Mouse (Mus musculus) cerebral cortex, adult 2 months (tissue): ENCODE measurements around the gene Iqcb1.

ENCODE experiments used
- WGBS: fragments of 180-500 bp; shearing (Covaris S2); methylation state at CpG from one replicate; pipeline ENCODE4 v1.1.7; 2018; 5-methylcytosine and 5-hydroxymethylcytosine counted together

Iqcb1 gene

DNA sequence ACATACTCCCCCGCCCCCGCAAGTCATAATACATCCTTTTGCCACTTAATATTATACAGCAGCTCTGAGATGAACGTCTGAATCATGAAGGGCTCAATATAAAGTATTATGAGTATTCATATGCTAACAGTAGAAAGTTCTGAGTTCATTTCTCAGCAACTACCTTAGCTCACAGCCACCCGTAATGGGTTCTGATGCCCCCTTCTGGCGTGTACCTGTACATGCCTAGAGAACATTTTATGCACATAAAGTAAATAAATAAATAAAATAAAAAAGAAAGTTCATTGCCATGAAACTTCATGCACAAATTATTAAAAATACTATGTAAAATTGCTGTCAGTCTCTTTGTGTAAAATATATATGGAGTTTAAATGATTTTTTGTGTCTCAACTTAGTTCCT is 49.1 kb downstream of the Iqcb1 start:
- WGBS = 77% methylated on average over 5 of the region's 5 CpGs

DNA sequence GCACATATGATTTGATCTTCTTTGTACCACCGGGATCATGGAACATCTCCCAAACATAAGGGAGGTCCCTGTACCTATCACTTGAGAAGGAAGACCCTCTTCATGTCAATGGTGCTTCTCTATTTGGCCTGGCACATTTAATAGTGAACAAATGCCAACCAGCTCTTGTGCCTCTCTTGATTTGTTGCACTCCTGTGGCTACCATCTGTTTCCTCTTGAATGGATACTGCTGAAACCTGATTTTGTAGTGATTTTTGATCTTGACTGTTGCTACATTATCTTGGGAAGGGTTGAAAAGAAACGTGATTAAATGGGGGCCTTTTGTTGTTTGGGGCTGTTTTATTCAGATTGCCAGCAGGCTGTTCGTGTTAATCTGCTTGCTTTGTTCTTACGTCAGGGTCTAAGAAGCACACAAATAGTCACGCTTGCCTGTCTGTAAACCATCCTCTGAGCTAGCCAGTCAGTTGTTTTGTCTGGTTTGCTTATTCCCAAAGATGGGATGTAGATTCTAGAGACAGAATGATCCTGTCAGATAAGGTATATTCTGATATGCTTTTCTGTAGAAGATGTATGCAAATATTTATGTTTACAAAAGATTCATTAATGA is 54.7 kb downstream of the Iqcb1 start:
- WGBS = 49% methylated on average over 5 of the region's 5 CpGs

DNA sequence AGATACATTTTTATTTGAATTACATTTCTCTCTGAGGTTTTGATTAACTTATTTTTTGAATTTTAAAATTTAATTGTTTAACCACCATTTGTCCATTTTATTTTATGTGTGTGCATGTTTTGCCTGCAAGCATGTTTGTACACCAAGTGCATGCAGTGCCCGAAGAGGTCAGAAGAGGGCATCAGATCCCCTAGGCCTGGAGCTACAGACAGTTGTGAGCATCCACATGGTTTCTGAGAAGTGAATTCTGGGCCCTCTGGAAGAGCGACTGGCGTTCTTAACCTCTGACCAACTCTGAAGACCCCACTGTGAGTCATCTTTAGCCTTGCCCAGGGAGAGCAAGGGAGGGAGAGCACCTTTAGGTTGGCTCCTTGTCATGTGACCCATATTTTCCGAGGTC is 56.7 kb downstream of the Iqcb1 start:
- 91% methylated on average over 4 of the region's 4 CpGs for WGBS

DNA sequence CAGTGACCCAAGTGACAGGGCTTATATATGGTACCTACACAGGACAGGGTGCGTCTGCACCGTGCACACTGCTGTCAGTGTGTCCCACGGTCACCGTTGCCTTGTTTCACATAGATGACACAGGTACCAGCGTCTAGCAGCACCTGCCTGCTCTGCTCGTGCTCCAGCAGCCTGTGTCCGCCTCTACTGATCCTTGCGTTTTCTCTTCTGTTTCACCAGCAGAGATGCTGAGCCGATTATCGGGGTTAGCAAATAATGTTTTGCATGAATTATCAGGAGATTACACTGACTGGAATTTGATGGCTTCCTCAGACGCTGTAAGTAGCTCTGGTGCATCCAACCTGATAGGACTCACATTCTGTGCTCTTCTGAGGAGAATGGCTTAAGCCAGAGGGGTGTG is 57.7 kb downstream of the Iqcb1 start:
- 97% methylated on average over 11 of the region's 11 CpGs for WGBS

DNA sequence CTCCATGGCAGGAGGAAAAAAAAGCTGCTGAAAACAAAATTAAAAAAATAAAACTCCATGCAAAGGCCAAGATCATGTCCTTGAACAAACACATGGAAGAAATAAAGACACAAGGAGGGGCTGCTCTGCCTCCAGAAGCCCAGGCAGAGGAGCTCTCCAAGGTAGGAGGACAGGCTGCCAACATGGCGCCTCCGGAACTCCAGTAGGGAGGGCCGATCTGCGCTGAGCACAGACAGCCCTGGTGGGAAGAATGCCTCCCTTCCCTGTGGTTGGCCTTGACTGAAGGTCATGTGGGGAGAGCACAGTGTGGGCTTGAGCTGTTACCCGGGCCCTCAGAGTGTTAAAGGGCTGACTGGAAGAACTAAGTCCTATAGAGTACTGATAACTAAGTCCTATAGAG is 59.4 kb downstream of the Iqcb1 start:
- 71% methylated on average over 5 of the region's 5 CpGs for WGBS

DNA sequence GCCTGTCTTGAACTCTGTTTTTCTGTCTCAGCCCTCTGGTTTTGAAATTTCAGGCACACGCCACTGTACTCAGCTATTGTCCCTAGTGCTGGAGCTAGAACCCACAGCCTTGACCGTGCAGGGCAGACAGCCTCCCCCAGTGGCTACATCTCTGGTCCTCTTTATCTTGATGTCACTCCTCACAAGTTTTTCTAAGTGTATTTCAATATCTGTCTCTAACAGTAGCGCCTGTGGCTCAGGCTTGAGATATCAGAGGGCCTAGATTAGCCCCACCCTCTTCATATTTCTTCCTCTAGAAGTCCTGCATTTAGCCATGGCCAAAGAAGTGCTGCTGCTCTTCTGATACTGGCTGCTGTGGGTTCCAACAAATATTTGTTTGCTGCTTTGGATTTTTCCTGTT is 62.4 kb downstream of the Iqcb1 start:
- 92% methylated on average over 3 of the region's 3 CpGs for WGBS

DNA sequence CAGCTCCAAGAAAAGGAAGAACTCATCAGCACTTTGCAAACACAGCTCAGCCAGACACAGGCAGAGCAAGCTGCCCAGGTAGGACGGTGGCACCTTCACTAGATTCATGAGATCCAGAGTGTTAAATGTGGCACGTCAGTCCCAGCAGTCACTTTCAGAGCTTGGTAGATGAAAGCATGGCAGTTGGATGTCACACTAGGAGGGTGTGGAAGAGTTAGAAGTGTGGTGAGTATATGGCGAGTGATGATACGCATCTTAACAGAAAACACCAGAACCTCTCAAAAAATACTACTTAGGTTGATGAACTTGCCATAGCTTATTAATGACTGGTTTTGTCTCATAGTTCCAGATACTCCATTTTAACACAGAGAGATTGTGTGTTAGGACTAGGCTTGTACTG is 63.2 kb downstream of the Iqcb1 start:
- 98% methylated on average over 4 of the region's 4 CpGs for WGBS

DNA sequence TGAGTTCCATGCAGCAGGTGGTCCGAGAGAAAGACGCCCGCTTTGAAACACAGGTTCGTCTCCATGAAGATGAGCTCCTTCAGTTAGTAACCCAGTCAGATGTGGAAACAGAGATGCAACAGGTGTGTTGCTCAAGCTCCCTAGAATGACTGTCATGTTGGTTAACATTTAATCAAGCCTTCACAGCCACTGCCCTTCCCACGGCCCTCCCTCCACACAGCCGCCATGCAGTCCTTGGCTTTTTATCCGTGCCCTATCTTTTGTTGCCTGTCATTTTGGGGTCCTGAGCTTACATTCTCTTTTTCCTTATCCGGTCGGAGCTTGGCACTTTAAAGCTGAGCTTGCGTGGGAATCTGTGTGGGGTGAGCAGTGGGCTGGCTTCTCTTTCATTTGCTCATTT is 65.1 kb downstream of the Iqcb1 start:
- 92% methylated on average over 10 of the region's 10 CpGs for WGBS

DNA sequence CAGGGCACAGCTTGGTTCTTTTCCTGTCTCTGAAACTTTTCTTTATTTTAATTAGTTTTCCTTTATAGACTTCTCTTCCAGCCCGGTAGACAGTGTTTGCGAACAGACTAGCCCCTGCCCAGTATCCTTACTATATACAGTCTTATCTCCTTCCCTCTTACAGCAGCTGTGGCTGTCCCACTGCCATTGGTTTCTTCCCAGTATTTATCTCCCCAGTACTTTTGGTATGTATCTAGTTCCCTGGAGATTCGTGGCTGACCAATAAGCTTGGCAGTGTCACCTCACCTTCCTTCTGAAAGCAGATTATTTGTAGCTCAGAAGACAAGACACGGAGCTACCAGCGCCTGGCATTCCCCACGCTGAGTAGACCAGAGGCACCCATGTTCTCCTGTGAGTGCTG is 68.5 kb downstream of the Iqcb1 start:
- WGBS = 93% methylated on average over 6 of the region's 6 CpGs

DNA sequence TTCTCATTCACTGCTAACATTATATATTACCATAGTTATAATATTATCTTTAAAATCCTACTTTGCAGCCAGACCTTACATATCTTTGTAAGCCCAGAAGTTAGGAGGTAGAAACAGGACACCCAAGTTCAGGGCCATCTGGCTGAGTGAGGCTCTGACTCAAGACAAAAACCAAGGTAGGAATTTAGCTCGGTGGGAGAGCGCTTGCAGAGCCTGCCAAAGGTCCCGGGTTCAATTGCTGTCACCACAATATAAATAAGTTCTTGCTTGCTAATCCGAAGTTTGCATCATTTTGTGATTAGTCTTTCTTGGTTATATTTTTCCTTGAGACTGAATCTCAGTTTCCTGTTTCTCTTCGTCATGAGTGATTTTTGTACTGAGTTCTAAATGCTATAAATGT is 75.0 kb downstream of the Iqcb1 start:
- 89% methylated on average over 5 of the region's 5 CpGs for WGBS

DNA sequence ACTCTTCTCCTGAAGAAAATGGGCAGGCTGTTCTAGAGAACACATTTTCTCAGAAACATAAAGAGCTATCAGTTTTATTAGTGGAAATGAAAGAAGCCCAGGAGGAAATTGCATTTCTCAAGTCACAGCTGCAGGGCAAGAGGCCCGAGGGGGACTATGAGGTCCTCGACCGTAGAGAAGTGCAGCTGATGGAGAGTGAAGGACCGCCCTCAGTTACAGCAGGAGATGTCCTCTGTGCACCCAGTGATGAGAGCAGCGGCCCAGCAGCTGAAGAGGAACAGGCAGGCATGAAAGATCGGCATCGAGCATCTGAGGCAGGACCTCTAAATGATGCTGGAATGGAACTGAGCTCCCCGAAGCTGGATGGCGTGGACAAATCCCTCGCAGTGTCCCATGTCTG is 83.7 kb downstream of the Iqcb1 start:
- WGBS = 84% methylated on average over 10 of the region's 10 CpGs

DNA sequence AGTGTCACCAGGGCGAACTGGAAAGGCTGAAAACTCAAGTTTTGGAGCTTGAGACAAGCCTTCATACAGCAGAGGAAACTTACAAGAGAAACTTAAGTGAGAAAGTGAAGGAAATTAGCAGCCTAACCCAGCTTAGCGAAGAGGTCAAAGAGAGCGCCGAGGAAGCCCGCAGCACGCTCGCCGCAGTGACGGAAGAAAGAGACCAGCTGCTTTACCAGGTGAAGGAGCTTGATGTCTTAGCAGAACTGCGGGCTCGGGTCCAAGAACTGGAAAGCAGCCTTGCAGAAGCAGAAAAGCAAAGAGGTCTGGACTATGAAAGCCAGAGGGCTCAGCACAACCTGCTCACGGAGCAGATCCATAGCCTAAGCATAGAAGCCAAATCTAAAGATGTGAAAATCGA is 84.1 kb downstream of the Iqcb1 start:
- 86% methylated on average over 13 of the region's 13 CpGs for WGBS

DNA sequence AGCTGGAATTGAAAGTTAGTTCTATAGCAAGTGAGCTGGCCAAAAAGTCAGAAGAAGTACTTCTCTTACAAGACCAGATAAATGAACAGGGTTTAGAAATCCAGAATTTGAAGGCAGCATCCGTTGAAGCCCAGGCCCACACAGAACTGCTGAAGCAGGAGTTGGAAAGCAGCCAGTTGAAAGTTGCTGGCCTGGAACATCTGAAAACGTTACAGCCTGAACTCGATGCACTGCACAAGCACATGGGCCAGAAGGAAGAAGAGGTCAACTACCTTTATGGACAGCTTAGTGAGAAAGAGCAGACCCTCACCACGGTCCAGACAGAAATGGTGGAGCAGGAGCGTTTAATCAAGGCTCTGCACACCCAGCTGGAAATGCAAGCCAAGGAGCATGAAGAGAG is 86.0 kb downstream of the Iqcb1 start:
- WGBS = 50% methylated on average over 5 of the region's 5 CpGs

DNA sequence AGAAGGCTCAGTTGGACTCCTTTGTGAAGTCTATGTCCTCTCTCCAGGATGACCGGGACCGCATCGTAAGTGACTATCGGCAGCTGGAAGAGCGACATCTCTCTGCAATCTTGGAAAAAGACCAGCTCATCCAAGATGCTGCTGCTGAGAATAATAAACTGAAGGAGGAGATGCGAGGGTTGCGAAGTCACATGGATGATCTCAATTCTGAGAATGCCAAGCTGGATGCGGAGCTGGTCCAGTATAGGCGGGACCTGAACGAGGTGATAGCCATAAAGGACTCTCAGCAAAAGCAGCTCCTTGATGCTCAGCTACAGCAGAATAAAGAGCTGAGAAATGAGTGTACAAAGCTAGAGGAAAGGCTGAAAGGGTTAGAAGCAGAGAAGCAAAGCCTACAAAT is 90.3 kb downstream of the Iqcb1 start:
- WGBS = 49% methylated on average over 10 of the region's 10 CpGs

DNA sequence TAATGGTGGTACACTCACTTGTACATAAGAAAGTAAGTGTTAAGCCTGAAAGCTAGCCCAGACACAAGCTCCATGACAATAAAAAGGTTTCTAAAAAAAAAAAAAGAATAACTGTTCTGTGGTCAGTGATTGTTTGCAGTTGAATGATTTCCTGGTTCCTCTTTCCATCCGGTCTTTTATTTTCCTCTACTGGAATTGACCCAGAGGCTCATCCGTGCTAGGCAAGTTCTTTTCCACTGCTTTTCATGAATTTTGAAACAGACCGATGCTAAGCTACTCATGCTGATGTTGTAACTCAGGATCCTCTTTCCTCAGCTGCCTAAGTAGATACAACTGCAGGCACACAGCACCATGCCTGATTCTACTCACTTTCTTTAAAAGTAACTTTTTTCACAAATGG is 92.2 kb downstream of the Iqcb1 start:
- WGBS = 53% methylated on average over 3 of the region's 3 CpGs

DNA sequence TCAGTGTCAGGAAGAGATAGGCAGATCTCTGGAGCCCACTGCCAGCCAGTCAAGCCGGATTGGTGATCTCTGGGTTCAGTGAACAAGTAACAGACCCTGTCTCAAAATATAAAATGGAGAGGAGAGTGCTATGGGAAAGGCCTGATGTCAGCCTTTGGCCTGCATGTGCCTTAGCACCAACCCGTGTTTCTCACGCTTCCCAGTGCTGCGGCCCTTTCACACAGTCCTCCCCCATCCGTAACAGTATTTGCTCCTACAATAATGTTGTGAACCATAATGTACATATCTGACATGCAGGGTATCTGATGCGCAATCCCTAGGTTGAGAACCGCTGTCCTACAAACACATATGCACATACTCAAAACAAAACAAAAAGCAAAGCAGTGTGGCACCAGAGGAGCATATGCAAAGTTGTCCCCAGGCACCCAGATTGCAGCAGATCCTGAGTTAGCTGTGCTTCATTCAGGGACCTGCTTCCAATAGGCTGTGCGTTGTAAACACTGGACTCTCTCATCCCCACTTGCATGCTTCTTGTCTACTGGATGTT is 93.0 kb downstream of the Iqcb1 start:
- WGBS = 89% methylated on average over 8 of the region's 8 CpGs

DNA sequence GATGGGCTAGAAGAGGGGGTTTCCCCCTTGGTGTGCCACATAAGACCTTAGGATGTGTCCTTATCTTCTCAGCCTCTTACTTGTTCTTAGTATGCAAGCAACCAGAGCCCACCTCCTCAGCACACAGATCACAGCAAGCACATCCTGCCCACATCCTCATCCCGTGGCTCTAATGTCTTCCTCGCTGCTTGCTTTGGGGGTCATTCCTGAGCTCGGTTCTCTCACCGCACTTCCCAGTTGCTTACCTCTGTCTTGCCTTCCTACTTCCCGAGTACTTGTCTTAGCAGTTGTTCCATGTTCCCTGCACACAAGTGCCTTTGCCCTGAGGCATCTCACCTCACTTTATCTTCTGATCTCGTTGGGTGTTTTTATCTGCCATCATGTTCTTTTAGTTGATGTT is 93.8 kb downstream of the Iqcb1 start:
- WGBS = 80% methylated on average over 6 of the region's 6 CpGs
